Mouse (Mus musculus) granulocyte monocyte progenitor cell, adult 5-6 weeks (primary cell): ENCODE measurements at regions not wholly inside any gene's neighbourhood (a gene's known extent, or its start where the extent isn't known, plus 50 kb on each side); places are given as distances from the start of the nearest gene placed in this dataset.
"Not testable (repeated sequence)": the region's sequence is repeated elsewhere in the genome, so short reads cannot be mapped to it uniquely, and the experiment has no call there.

Experiments used
- ATAC-seq: replicated peaks from 2 replicates; pipeline ENCODE4 v1.8.0; 2016; ENCODE audit warnings: mild to moderate bottlenecking, moderate TSS enrichment, inconsistent platforms; ENCODE audit not compliant: poor library complexity, severe bottlenecking

DNA sequence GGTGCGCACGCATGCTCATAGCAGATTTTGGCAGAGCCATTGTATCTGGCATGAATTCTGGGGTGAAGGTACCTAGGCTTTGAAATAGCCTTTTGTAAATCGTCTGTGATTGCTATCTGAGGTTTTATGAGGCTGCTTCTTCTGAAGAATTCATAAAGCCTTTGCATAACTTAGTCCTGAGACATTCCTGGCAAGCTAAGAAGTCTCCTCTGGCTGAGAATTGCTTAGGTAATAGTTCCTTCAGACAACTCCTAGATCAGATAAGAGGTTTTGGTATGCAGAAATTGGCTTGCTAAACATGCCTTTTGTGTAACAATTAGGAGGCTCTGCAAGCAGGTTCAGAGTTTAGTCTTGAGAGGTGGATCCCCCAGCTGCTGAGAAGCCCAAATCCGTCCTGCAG is 82.7 kb downstream of the Pmp22 start:
- no peak for ATAC-seq

DNA sequence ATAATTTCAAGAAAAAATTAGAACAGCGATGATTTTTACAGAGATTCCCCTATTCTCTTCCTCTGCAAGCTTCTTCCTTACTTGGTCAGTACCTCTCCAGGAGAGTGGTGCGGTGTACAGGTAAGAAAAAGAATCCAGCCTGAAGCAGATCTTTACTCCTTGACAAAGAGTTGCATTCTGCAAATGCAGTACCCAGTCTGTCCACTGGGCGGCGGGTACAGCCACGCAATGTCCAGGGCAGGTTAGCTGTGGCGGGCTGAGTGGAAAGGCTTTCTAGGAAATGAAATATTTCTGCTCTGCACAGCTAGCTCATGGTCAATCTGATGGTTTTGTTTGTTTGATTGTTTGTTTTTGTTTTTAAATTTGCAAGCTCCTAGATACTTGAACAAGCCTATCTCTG is 84.3 kb downstream of the Pmp22 start:
- ATAC-seq, result peak; percentile 71; the same call in 1 of the 2 replicates

DNA sequence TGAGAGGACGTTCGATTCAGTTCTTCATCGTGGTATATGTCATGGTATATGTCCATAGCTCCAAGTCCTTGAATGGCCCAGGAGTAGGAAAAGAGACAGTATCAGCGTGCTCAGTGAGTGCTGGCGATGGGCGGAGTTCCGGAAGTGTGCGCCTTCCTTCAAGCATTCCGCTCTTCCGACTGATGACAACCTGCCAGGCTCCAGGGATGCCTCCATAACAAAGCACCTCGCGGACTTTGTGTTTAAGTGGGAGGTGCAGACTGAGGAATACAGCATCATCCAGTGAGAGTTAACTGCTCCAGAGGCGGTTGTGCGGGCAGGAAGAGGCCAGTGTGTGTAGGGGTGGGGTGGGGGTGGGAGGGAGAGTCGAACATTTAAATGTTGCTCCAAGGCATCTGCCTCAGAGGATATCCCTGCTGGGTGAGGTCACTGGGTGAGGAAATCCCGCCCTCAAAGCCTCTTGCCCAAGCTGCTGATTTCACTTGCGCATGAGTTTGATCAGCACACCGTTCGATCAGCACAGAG is 85.2 kb downstream of the Pmp22 start:
- no peak for ATAC-seq

DNA sequence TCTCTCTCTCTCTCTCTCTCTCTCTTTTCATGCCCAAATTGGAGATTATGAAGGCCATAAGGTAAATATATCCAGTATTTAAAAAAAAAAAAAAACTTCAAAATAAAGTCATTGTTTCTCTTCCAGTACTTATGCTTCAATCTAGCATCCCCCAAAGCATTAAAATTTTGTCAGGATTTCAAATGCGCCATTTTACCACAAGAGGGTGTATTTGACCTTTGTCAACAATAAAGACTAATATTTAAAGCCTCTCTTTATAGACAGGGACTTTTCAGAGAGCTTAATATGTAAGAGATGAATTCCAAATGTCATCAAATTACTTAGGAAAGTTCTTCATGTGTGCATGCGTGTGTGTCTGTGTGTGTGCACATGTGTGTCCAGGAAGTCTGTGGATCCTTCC is 87.2 kb downstream of the Pmp22 start:
- ATAC-seq, result no peak

DNA sequence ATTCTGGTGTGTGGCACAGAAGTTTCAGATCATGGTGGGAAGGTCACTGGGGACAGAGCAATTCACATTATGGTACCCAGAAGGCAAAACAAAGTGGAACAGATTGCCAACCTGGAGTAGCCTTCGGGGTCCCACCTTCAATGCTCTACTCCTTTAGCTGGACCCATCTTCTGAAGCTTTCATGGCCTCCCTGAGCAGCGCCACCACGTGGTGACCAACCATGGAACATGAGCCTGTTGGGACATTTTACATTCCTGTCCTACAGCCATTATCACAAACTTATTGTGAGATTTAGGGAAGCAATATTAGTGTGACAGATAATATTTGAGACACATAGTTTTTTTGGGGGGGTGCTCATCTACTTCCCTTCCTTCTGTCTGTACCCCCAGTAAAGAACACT is 88.3 kb downstream of the Pmp22 start:
- no peak for ATAC-seq

DNA sequence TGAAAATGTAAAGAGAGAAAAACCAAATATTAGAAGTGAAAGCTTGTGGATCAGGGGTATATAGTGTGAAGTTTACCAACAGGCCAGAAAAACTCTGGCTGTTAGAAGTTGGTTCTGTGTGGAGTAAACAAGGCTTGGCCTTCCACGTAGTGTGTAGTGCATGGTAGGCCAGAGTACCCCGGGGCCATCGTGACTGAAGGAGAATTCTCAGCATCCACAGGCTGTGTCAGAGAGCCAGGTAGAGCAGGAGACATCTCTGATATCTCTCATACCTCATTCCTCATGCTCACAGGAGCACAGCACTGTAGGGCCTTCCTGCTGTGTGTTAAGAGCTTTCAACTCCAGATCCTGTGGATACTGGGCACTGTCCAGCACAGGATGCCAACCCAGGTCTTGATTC is 97.7 kb downstream of the Pmp22 start:
- ATAC-seq, result no peak

DNA sequence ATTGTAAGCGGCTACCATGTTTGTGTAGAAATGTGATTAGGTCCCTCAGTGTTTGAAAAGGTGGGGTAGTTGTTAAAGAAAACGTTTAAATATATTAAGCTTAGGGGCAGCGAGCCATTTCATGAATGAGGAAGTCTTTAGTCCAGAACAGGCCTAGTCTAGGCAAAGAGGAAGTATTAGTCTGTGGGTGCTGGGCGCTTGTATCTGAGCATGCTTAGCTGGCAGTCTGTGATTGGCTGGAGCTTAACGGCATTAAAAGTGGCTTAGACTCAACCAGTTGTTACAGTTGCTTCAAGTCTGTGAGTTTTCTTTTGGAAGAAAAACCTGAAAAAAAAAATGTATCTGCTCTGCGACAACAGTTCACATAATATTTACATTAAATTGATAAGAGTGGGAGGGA is 102.0 kb downstream of the Pmp22 start:
- ATAC-seq, result peak; percentile 87

DNA sequence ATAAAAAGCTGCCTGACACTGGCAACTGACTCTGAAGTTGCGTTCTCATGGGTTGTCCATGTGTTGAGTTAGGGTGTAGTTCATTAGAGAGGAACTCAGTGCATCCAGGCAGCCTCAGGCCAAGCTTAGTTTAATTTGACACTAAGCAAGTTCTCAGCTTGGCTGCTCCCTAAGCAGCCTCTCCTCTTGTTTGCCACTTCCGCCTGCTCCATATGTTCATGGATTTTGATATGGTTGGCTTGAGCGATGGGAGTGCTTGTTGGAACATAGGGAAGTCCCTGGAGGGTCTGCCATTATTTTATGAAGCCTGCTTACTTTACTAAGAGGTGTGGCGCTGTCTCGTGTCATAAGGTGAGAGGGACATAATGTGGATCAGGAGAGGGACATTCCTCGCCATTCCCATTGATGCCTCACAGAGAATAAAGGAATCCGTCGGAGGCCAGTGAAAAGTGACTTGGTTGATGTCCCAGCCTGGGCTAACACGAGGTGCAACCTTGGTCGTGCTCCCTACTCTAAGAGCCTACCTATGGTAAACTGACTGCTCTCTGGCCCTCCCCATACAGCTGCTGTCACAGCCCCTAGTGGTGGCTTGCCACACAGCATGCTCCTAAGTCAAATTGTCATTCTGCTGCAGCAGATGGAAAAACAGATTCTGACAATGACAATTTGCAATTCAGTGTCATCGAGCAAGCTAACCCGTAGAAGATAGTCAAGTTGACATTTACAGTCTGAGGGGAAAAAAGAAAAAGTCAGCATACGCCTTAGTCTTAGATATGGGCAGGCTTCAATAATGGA is 104.6 kb downstream of the Pmp22 start:
- ATAC-seq, result no peak

DNA sequence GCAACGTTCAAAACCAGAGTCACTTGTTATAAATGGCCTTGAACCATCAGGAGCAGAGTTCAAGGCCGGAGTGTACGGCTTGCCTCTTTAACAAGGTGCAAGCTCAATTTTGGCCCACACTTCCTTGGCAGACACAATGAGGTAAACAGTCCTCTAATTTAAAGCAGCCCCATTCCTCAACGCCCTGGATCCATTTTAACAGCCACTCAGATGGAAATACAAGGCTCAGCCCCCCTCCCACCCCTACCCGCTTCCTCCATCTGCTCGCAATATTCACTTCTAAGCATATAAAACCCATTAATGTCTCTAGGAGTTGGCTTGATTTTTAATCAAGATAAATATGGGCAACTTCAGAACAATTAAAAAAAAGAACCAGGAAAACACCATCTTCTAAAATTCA is 105.7 kb downstream of the Pmp22 start:
- no peak for ATAC-seq

DNA sequence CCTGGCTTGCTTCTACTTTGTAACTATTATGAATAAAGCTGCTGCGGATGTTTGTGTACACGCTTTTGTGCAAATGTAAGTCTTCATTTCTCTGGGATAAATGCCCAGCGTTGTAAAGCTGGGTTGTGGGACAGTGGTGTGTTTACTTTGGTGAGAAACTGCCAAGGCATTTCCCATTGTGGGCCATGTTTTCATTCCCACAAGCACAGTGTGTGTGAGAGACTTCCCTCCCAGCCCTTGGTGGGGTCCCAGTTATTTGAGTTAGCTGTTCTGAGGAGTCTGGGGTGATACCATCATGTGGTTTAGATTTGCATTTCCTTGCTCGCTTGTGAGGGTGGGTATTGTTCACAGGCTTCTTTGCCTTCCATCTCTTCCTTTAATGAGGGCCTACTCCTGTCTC is 109.9 kb downstream of the Pmp22 start:
- ATAC-seq, result no peak

DNA sequence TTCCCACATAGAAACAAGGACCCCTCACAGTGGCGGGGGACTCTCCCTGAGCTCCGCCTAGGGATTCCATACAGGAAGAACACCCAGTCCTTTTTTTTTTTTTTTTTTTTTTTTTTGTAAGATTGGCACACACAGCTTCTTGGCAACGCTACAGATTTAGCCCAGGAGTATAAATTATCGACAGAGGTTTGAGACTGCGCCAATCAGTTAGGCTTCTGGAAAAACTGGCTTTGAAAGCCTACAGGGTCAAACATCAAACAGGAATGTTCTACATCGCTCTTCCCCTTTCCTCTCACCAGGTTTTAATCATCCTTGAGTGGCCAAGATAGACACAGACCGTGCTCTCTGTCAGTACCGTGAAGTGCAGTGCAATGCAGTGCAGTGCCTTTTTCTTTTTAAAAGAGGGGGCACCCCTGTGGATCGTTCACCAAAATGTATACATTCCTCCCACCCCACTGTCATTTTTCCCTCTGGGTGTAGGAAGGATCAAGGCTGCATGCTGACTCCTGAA is 115.2 kb downstream of the Pmp22 start:
- ATAC-seq, result no peak

DNA sequence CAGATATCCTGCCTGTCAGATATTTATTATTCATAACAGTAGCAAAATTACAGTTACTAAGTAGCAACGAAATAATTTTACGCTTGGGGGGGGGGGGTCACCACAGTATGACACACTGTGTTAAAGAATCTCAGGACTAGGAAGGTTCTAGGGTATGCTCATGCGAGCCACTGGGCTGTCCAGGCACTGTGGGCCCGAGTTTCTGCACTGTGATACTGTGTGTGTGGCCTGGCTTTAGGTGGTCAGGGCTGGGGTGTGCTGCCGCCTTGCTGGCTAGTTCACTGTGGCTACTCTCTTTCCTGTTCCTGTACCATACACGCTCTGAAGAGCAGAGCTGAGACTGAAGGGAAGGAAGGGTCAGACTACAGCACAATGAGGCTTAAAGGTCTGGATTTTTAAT is 116.3 kb downstream of the Pmp22 start:
- no peak for ATAC-seq

DNA sequence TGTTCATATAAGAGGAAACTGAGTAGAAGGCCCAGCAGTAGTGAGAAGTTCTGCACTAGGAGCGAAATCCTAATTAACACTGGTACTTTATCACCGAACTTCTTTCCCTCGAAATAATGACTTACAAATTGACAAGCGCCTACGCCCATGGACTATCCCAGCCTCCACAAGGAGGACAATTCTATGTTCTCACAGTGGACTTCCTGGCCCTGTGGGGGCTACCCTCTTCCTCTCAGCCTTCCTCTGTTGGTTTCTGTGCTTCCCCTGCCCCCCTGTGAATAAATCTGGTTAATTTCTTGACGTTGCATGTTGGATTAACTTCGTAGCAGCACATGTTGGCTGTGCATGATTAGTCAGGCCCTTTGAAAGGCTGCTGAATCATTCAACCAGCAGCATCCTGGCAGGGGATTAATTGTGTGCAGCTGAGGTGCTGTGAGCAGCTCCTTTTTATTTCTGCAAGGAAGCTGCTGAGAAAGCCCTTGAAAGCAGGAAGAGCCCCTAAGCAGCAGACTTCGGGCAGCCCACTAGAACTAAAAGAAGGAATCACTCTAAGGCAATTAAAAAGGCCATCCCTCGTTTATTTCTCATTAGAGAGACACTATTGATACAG is 117.4 kb downstream of the Pmp22 start:
- ATAC-seq, result no peak

DNA sequence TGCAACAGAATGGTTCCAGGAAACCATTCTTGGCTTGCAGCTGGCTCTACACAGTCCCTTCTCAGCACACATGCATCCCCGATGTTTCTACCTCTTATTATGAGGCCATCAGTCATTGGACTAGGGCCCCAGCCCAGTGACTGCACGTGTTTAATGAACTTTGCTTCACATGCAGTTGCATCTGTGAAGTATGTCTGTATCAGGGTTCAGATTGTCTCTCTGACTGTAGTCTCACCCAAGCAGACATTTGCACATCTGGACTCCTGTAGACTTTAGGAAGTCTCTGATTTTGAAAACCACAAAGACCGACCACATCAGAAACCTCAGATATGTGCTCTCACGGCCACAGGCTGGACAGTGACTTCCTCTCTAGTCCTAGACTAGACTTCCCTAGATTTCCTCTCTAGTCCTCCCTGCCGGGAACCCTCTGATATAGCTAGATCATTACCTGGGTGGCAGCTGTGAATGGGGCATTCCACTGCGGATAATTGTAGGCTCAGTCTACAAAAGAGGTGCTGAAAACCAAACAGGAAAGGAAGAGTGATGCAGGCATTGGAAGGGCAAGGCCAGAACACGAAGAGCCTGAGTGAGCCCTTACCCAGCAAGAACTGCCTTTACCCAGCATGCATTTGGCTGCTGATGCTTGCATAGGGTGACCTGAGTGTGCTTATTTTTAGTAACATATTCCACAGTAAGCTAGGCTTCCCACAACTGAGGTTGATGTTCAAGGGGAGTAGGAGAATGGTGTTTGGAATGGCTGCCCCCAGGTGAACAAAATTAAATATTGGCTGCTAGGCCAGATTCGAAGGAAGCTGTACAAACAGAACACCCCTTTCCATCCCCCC is 123.5 kb downstream of the Pmp22 start:
- ATAC-seq, result peak; percentile 33; the same call in 1 of the 2 replicates

DNA sequence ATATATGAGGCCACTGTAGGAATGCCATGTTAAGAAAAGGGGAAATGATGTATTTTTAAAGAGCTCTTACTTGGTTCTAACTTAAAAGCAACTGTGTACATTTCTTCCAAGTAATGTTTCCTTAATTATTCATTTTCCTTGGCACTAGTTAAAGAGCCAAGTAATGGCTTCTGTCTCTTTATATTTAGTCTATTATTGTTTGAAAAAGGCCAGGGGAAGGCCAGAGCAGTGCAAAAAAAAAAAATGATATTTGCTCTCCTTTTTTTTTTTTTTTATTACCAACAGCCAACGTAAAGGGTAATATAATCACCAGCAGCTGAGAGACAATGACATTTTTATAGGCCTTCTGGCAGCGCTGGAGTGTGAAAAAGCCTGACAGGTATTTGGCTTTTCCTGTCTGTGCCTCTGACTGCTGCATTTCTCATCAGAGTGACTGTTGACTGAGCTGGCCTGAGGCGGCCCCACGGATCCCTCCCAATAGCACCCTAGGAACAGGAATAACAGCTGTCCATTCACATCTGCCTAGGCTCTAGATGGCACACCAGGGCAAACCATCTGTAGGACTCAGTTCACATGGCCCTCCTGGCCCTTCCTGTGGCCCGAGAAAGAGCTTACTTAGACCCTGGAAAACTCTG is 124.3 kb downstream of the Pmp22 start:
- ATAC-seq, result no peak

DNA sequence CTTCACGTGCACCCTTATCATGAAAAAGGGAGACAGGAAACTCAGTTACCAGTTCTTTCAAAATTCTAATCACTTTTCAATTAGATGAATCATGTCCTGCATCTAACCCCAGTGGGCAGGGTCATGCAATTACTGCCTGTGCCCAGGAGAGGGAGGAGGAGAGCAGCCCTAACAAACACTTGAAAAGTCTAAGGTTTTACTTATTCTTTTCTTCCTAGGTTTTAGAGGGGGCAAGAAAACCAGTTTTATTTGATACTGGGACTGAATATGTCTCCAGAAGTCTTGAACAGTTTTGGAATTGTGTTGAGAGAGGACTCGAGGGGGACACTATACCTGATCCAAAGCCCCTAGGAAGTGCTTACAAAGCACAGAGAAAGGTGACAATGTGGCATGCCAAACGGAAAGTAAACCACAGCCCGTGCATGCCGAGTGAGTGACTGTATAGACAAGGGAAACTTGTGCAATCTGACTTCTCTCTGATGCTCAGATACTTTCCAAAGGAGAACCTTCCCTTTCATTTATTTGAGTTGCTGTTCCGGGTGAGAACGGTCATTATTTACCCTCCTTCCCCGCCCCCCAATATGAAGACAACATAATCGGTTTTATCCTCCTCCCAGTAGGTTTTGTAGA is 135.8 kb downstream of the Pmp22 start:
- ATAC-seq, result peak; percentile 72; the same call in 1 of the 2 replicates

DNA sequence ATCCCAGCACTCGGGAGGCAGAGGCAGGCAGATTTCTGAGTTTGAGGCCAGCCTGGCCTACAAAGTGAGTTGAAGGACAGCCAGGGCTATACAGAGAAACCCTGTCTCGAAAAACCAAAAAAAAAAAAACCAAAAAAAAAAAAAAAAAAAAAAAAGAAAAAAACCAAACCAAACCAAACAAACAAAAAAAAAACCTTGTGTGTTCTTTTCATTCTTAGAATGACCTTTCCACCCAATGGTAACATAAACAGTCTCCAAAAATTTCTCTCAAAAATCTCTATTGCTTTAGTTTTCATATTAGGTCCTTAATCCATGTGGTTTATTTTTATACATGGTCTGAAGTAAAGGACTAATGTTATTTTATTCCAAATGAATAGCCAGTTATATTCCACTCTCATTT is 137.5 kb downstream of the Pmp22 start:
- ATAC-seq, result not testable (repeated sequence)

DNA sequence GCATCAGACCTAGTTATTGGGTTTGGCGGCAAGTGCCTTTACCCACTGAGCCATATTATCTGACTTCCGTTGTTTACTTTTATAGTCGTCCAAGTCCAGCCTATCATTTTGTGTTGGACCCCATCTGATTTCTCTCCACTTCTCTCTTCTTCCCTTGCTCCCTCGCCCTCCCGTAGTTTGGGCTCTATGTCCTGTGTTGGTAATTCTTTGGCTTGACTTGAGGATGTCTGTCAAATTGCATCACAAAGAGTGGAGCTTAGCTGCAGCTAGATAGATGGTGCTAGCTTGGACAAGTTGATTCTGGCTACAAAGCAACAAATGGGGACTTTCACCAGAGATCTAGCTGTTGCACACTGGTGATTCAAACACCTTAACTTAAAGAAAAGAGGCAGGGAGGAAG is 147.9 kb downstream of the Pmp22 start:
- ATAC-seq, result no peak

DNA sequence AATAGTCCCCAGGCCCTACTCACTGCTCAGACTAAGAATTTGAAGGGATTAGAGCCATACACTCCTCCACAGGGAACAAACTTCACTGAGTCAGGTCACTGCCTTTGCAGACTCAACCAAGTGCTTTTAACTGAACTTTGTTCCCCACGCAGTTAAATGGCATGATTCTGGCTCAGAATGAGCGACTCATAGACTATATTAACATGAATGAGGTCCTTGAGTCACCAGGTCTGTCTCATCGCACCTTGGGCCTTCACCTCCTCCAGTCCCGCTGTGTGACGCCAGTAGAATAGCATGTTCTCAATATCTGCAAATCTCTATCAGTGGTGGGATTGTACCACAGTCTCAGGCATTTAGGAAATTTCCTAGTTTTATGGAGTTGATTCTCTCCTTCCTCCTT is 153.1 kb downstream of the Pmp22 start:
- no peak for ATAC-seq

DNA sequence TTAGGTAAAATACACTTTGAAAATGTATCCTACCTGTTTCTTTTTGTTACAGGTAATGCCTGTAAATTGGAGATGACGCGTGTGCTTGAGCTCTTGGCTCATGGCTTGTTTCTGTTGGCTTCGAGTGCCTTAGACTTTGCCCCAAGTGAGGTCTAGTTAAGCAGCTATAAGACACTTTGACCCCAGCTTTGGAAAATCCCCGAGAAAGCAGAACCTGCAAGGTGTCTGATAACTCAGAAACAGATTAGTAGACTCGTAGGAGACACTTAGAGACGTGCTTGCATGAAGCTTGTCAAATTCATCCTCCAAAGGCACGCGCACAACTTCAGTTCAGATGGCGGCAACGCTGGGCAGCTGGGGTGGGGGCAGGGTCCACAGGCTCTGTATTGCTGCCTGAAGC is 153.8 kb downstream of the Pmp22 start:
- no peak for ATAC-seq
